Mouse (Mus musculus) neutrophil, adult 83 days (primary cell): Measurements from ENCODE around the gene Txndc2. TPM values are rescaled to one million over a fixed set of nuclear protein-coding genes. Genes with fewer than 3 reads are reported as not detected.

Source experiments
- total RNA-seq, 2 experiments: library from RNA; stranded (reverse); gene quantifications; one replicate each; pipeline ENCODE4 v1.2.4; 2023

Gene Txndc2
- under 1 TPM; 0.24 to 0.66 TPM for total RNA-seq

GRCm38 (mm10) chr17:65641734-65642218 is at the start of gene Txndc2:
Gene Txndc2 (minus strand): TSS chr17:65642168.

GRCm38 (mm10) chr17:65613463-65614412 is 28.2 kb downstream of the Txndc2 start, which contains the start of gene Vapa:
Gene Vapa (minus strand): TSS chr17:65613555.

Other genes with a start within 250 kb of the Txndc2 start
- gene Tmem232, start 101.4 kb downstream of the Txndc2 start, total RNA-seq = not detected
- gene Vapa, start 28.6 kb downstream of the Txndc2 start, total RNA-seq = 10 to 100 TPM; 83.7 to 85.8 TPM
- 10 to 100 TPM; 68.8 to 81.1 TPM for gene Rab31, start 130.6 kb upstream of the Txndc2 start, total RNA-seq
- gene Ppp4r1, start 140.4 kb upstream of the Txndc2 start, total RNA-seq = 100 to 1,000 TPM; 120 to 134 TPM
- gene Ralbp1, start 243.6 kb upstream of the Txndc2 start, total RNA-seq = 10 to 100 TPM; 63.7 to 74.5 TPM